Mouse (Mus musculus) cerebellum, adult 2 months (tissue): ENCODE data around the gene Papln. TPM values are rescaled to one million over a fixed set of nuclear protein-coding genes. Genes with fewer than 3 reads are reported as not detected.

ENCODE experiments used
- DNase-seq, 2 experiments: peaks; one replicate each; pipeline ENCODE4 v3.0.0; 2021
- H3K27ac ChIP-seq: fragments of 200-500 bp; 2 replicates; pipeline ENCODE4 v1.5.1; 2012; ENCODE audit warnings: low read length, control low read depth, inconsistent platforms; ENCODE audit not compliant: insufficient read depth
- H3K27me3 ChIP-seq: fragments of 200-500 bp; 2 replicates; pipeline ENCODE4 v1.6.1; 2012; ENCODE audit warnings: inconsistent platforms, mild to moderate bottlenecking, low read length, moderate library complexity; ENCODE audit not compliant: control insufficient read depth, insufficient read depth
- H3K4me1 ChIP-seq: fragments of 200-500 bp; 2 replicates; pipeline ENCODE4 v1.6.1; 2011; ENCODE audit warnings: low read length; ENCODE audit not compliant: control insufficient read depth, insufficient read depth
- H3K4me3 ChIP-seq: fragments of 200-500 bp; replicated peaks from 2 replicates; pipeline ENCODE3; 2011; ENCODE audit warnings: mild to moderate bottlenecking, low read depth, low read length, control low read depth; ENCODE audit not compliant: insufficient read depth
- CTCF ChIP-seq: fragments of 200-500 bp; IDR thresholded peaks from 2 replicates; pipeline ENCODE4 v1.5.1; 2011; ENCODE audit warnings: low read depth, mild to moderate bottlenecking, control low read depth, low read length, moderate library complexity, borderline replicate concordance; ENCODE audit not compliant: insufficient read depth
- POLR2A ChIP-seq: fragments of 200-500 bp; IDR thresholded peaks from 2 replicates; pipeline ENCODE4 v1.6.1; 2011; ENCODE audit warnings: low read length, control low read depth, borderline replicate concordance; ENCODE audit not compliant: insufficient read depth
- WGBS: fragments of 180-500 bp; shearing (Covaris S2); methylation state at CpG from one replicate; pipeline ENCODE4 v1.1.7; 2018; 5-methylcytosine and 5-hydroxymethylcytosine counted together
- polyA plus RNA-seq: library from polyadenylated mRNA; depleted of rRNA; stranded (reverse); fragments of >200 nt; gene quantifications from 2 replicates; pipeline ENCODE4 v1.2.3, GENCODE M21; 2012

Gene Papln
- polyA plus RNA-seq, 1 experiment, result 0.97 TPM

DNA sequence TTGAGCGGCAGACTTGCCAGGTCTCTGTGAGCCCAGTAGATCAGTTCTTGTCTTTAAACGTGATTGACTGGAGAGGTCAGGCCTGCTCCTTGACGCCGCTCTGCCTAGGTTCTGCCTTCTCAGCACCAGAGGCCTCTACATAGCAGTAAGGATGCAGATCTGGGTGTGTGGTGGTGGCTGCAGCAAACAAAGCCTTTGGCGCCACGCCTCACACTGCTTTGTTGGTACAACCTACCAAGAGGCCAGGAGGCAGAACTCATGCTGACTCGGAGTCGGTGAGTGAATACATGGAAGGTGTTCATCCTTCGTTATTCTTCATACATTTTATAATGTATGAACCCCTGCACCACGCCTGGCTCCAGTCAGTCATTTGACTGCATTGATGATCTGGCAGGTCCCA lies 4.7 kb upstream of the Papln start:
- no peak for TF ChIP-seq CTCF
- TF ChIP-seq POLR2A, result no peak
- Histone ChIP-seq H3K27ac (no peak overlapping the region), H3K27me3 (no peaks in the 10 kb centered on the region), H3K4me3 (no peak overlapping the region), H3K4me1 (peaks cover 3% of the 10 kb centered on the region; the same call in 1 of the 2 replicates)
- 76% methylated on average over 10 of the region's 10 CpGs for WGBS
- DNase-seq, result no peak

DNA sequence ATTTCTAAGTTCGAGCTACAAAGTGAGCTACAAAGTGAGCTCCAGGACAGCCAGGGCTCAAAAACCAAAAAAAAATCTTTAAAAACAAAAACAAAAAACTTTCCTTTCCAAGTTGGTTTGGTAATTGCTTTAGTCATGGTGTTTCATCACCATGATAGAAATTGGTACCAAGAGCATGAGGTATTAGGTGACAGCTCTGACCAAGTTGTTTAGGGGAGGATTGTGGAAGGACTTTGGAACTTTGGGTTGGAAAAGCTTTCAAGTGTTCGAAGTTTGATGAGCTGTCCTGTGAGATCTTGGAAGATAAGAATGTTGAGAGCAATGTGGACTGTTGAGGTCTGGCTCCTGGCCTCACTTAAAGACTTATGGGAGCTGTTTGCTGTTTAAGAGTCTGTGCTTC lies 3.2 kb upstream of the Papln start:
- H3K4me3 ChIP-seq, result no peak overlapping the region
- H3K27ac ChIP-seq, result no peak overlapping the region
- 92% methylated on average over 2 of the region's 2 CpGs for WGBS
- H3K27me3 ChIP-seq, result no peaks in the 10 kb centered on the region
- TF ChIP-seq CTCF (no peak), POLR2A (no peak)
- peaks cover 3% of the 10 kb centered on the region; the same call in 1 of the 2 replicates for H3K4me1 ChIP-seq
- no peak for DNase-seq

DNA sequence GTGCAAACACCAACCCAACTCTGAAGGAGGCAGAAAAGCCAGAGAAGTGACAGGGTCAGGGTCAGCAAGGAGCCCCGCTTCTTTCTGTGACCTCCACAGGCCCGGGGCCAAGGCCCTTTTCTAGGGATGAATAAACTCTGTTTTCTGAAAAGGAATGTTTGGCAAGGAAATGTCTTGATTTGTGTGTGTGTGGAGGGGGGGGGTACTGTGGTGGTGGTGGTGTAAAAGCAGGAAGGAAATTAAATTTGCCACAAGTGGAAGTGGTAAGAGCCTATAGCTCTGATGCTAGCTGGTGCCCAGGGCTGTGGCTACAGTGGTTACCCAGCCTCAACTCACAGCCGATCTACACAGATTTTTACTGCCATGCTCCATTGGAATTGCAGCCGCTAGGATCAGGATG lies 728 bp upstream of the Papln start:
- TF ChIP-seq POLR2A (no peak), CTCF (no peak)
- H3K27ac ChIP-seq, result no peak overlapping the region
- H3K4me3 ChIP-seq, result no peak overlapping the region
- peaks cover 3% of the 10 kb centered on the region; the same call in 1 of the 2 replicates for H3K4me1 ChIP-seq
- no peak for DNase-seq
- WGBS, result 68% methylated on average over 4 of the region's 4 CpGs
- H3K27me3 ChIP-seq, result no peaks in the 10 kb centered on the region

DNA sequence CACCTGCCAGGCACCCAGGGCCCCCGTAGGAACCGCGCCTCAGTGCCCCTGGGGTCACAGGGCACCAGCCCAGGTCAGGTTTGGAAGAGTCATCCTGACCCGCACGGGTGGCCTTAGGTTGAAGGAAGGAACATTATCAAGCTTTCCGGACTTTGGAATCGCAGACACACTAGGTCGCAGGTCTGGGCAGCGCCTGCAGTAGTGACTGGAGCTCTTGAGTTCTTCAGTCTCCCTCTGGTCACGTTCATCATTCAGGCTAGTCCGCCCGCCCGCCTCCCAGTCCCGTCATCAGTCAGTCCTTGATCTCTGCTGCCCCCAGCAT lies 571 bp downstream of the Papln start:
- no peak overlapping the region for H3K27ac ChIP-seq
- peaks cover 3% of the 10 kb centered on the region; the same call in 1 of the 2 replicates for H3K4me1 ChIP-seq
- peak overlapping the region; percentile 9 for H3K4me3 ChIP-seq
- WGBS, result 16% methylated on average over 14 of the region's 14 CpGs
- no peak for DNase-seq
- TF ChIP-seq POLR2A (no peak), CTCF (no peak)
- H3K27me3 ChIP-seq, result no peaks in the 10 kb centered on the region

DNA sequence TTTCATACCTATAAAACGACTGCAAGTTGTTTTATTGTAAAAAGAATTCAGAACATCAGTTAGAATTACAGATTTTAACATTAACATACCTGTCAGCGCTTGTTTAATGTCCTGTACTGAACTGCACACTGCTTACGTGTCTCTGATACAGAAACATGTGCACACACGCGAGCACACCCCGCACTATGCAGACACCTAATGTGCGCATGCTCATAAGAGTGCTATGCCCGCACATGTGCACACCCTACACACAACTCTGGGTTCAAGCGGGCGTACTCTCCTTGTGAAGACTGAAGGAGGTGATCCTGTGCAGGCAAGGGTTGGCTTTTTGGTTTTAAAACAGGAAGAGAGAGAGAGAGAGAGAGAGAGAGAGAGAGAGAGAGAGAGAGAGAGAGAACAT lies 1.1 kb downstream of the Papln start:
- no peaks in the 10 kb centered on the region for H3K27me3 ChIP-seq
- DNase-seq, result no peak
- peaks cover 3% of the 10 kb centered on the region; the same call in 1 of the 2 replicates for H3K4me1 ChIP-seq
- WGBS, result 90% methylated on average over 10 of the region's 10 CpGs
- no peak for TF ChIP-seq POLR2A
- TF ChIP-seq CTCF, result no peak
- no peak overlapping the region for H3K27ac ChIP-seq
- no peak overlapping the region for H3K4me3 ChIP-seq

DNA sequence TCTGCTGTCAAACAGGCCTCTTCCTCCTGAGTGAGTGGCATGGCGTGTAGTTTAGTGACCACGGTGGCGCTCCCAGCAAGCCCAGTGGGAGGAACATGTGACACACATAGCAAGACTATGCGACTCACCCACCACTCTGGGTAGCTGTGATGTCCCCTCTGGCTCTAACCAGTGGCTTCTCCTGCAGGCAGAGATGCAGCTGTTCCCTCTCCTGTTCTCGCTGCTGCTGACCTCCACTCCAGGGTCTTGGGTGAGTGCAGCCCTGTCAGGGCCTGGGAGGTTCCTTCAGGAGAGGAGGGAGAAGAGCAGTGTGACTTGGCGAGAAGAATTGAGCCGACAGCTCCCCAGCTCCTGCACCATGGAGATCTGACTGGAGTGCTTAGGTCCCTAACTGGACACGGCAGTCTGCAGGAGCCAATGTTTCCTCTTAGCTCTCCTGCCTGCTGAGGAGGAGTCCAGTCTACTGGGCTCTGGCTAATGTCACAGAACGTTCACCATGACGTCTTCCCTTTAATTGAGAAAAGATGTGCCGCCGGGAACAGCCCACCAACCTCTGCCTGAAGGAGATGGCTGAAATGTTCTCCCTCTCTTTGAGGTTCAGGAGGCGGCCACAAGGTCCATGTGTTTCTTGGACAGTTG lies 2.6 kb downstream of the Papln start:
- DNase-seq, result no peak
- TF ChIP-seq CTCF, result no peak
- TF ChIP-seq POLR2A, result no peak
- no peak overlapping the region for H3K27ac ChIP-seq
- H3K4me3 ChIP-seq, result no peak overlapping the region
- H3K27me3 ChIP-seq, result no peaks in the 10 kb centered on the region
- peaks cover 3% of the 10 kb centered on the region; the same call in 1 of the 2 replicates for H3K4me1 ChIP-seq
- WGBS, result 86% methylated on average over 13 of the region's 13 CpGs

DNA sequence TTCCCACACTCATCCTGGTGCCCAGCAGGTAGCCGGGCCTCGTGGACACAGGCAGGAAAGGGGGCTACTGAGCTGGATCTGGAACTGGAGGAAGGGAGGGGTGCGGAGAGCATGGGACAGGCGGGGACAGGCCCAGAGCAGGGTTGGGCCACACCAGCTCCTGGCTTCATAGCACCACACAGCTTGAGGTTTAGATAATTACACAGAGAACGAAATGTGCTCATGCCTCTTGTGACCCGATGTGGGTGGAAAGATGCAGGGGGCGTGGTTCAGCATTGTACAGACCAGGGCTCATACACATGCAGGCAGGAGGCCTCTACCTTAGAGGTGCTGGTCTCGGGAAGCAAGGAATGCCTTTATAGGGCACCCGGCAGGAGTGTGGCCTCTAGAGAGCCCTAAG lies 4.4 kb downstream of the Papln start:
- H3K4me3 ChIP-seq, result no peak overlapping the region
- peaks cover 3% of the 10 kb centered on the region; the same call in 1 of the 2 replicates for H3K4me1 ChIP-seq
- TF ChIP-seq POLR2A (no peak), CTCF (no peak)
- no peak for DNase-seq
- WGBS, result 68% methylated on average over 9 of the region's 9 CpGs
- H3K27ac ChIP-seq, result no peak overlapping the region
- H3K27me3 ChIP-seq, result no peaks in the 10 kb centered on the region

DNA sequence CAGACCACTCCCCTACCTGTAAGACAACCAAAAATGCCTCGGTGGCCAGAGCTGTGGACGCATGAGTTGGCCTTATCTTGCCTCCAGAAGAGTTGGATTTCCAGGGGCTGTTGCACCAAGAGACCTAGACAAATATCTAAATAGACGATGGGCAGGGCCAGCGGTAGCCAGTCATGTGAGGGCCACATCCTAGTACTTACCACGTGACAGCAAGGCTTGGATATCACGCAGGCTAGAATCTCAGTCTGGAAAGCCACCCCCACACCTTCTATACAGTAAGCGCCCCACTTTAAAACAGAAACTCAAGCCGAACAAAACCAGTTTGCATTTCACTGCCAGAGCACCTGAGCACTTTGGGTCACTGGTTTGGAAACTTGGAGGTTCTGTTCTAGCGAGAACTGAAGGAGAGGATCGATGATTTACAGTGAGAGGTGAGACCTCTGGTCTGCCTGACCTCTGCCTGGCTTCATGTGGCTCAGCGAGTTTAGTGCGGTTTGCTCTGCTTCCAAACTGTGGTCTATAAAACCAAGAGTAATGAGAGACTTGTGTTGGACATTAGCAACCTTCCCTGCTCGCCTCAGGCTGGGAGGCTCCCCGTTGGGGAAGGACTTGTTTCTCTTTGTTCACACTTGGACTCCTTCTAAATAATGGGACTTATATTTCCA lies 4.9 kb downstream of the Papln start:
- Histone ChIP-seq H3K4me1 (peaks cover 3% of the 10 kb centered on the region; the same call in 1 of the 2 replicates), H3K4me3 (no peak overlapping the region), H3K27ac (no peak overlapping the region), H3K27me3 (no peaks in the 10 kb centered on the region)
- TF ChIP-seq POLR2A (no peak), CTCF (no peak)
- WGBS, result 88% methylated on average over 14 of the region's 14 CpGs
- no peak for DNase-seq
